Mouse (Mus musculus) adrenal gland, postnatal 14 days (tissue): Measurements from ENCODE around the gene Sowaha. TPM values are rescaled to one million over a fixed set of nuclear protein-coding genes. Genes with fewer than 3 reads are reported as not detected.

Experiments used
- DNase-seq: peaks from one replicate; pipeline ENCODE4 v3.0.0; 2021; ENCODE audit warnings: mixed read lengths
- long read RNA-seq, 2 experiments: library from polyadenylated mRNA; stranded (forward); transcript quantifications; one replicate each; pipeline ENCODE4 v2.0.0; 2021
- total RNA-seq: library from RNA; stranded (reverse); gene quantifications from 2 replicates; pipeline ENCODE4 v1.2.3, GENCODE M21; 2021

The Sowaha gene
- total RNA-seq = 0.68 and 1.1 TPM in 2 replicates
- long read RNA-seq, experiment 1, transcript Sowaha-201 (1 exons, 3,702 nt) = major isoform, 5 of 5 reads
- long read RNA-seq, experiment 1, partial matches to known transcripts = 0 of 5 reads
- long read RNA-seq, experiment 1, other reads (novel, unspliced or antisense) = 0 of 5 reads
- long read RNA-seq, experiment 2, partial matches to known transcripts = 0 of 4 reads
- long read RNA-seq, experiment 2, other reads (novel, unspliced or antisense) = 0 of 4 reads

DNA sequence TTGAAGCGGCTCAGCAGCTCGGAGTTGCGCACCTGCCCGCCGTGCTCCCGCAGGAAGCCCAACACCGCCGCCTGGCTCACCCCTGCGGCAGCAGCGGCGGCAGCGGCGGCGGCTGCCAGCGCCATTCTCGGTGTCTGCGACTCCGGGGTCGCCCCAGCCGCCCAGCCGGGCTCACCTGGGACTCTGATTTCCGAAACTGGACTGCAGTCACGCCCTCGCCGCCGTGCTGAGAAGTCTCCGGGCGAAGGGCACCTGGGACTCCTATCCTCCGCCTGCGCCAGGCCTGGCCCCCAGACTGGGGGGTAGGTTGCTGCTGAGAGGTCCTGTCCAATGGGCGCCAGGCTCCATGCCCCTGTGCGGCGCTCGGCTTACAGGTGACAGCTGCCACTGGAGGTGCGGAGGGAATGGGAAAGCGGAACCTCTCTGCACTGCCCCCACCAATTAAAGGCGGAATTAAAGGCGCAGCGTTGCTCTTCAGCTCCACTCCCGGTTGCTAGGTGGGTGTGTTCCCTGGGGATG lies at the start of gene Sowaha, which contains the start of gene Gm9945:
Gene Sowaha, minus strand, starts transcription at position 492 of the 519 bp plus-strand sequence.
Gene Gm9945, plus strand, starts transcription at position 384 of the 519 bp plus-strand sequence.
- DNase-seq = peak; percentile 40

DNA sequence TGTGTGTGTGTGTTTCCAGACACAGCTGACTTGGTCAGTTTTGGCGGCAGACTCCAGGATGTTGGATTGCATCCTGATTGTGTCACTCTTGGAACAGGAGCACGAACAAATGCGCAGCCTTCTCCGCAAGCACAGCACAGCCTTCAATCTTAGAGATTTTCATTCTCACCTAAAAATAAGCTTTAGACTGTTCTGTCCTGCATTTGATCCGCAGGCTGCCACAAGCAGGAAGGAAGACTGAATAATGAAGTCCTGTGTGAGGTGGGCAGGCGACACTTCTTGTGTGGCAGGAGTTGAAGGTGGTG lies 49.1 kb upstream of the Sowaha start:
- DNase-seq = peak; percentile 58

DNA sequence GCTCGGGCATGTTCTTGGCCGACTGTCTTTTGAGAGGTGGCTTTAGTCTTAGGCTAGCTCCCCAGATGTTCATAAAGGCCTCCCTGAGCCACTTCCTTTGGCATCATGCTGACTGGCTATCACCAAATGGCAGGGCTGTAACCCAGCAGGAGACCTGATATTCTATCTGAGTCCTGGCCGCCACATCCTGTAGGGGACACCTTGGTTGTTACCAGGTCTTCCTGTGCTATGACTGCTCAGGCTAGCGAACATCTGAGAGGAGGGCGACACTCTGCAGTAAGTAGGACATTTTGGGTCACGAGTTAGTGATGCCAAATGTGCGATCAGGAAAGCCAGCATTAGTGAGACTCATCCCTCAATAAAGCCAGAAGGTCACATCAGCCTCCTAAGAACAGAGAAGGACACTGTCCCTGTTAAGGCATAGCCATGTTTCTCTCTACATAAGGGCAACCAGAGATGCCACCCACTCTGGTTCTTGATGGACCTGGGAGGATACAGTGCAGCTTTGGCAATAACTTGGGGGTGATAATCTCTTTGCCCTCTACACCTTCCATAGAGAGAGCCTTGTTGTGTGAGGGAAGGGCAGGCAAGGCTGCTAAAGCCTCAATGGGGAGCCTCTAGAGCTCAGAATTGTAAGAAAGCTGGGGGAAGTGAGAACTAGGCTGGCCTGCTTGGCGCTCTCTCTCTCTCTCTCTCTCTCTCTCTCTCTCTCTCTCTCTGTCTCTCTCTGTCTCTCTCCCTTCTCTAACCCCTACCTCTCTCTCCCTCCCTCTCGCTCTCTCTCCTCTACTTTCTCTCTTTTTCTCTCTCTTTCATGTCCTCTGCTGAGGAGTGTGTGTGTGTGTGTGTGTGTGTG lies 48.6 kb upstream of the Sowaha start:
- no peak for DNase-seq

DNA sequence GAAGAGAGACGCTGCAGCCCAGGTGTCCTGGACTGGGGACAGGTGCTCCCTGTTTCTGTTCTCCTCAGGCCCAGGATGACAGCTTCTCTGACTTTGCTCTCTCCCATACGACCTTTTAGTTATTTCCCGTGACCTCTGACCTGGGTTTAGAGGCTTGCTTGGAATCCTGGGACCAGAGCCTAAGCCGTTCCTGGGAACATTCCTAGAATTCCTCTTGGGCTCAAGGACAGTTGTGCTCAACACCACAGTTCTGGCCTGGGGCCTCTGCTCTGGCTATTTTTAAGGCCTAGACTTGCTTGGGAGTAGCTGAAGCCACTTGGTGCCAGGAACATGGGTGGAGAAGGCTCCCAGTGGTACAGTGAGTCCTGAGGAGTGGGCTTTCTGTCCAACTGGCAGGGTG lies 45.4 kb upstream of the Sowaha start:
- DNase-seq = peak; percentile 42

DNA sequence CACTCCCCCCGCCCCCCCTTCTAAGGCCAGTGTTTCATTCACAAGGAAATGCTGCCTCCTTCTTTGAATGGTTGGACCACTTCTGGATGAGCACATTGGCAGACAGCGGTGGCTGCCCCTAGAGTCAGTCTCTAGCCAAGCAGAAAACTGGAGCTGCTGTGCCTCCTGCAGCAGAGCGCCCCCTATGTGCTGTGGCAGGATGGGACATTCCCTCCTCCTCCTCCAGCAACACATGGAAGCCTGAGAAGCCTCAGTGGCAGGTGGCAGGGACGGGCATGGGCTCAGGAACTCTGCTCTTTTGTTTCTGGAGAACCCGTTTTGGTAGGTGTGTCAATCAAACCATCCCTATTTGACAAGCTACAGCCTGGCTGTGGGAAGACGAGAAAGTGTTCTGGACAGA lies 44.8 kb upstream of the Sowaha start:
- peak; percentile 40 for DNase-seq

- no peak for DNase-seq
These were observed 43.7 kb upstream of the Sowaha start for GRCm38 (mm10) chr11:53523545-53524405.

- no peak for DNase-seq
These were observed 42.9 kb upstream of the Sowaha start for GRCm38 (mm10) chr11:53522930-53523329.

- no peak for DNase-seq
These were observed 42.3 kb upstream of the Sowaha start for GRCm38 (mm10) chr11:53522362-53522761.

- DNase-seq = no peak
These were observed 41.7 kb upstream of the Sowaha start for GRCm38 (mm10) chr11:53521821-53522131.

DNA sequence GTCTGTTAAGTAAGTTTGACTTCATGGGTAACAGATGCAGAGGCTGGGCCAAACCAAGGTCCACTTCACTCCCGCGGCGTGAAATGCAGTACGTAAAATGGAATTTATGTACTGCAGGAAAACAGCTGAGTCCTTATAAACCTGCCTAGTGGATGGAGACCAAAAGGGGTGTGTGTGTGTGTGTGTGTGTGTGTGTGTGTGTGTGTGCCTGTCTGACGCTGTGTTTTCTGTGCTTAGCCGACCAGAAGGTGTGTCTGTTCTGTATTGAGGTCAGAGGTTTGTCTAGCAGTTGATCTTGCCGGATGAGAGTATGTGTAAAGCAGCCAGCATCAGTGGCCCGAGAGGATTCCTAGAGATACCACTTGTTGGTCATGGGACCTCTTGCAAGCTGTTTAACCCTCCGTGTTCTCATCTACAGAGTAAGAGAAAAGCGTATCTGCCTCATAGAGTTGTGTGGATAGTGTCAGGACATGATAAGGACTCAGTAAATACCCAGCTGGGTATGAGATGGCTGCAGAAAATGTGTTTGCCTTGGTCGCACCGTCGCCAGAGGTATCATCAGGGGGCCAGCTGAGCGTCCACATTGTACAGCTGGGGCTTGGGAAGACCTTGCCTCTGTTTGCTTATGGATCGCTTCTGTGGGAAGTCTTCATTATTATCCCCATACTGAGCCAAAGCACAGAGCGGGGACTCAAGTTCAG lies 41.2 kb upstream of the Sowaha start:
- no peak for DNase-seq

DNA sequence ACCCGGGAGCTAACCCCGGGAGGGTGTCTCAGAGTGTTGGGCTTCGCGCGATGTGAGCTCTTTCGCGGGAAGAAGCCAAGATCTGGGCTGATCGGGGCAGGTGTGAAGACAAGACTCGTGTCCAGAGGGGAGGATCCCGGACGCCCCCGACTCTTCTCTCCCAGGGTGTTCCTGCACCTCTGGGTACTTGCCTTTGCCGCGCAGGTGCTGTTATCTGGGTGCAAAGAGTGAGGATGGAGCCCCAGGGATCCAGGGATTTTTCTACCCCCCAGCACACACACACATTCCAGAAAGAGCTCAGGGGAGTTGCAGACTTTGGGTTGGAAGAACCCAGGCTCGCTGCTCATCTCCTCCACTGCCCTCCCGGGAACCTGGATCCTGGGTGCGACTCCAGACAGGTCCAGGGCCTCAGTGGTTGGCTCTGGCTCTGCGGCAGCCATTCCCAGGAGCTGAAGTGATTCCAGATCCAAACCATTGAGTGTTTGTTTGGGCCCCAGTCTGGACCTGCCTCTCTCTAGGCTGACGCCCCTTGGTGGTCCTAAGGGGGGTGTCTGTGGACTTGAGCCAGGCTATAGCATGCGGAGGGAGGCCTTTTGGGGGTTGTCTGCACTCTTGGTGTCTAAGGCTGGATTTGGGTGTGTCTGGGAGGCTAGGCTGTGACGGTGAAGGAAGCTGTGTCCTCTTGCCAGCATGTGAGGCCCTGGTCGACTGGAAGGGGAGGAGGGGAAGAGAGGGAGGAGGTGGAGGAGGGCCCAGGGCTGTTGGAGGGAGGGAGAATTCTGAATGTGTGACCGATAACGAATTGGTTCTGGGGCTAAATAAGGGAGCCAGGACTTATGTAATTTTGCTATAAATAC lies 40.3 kb upstream of the Sowaha start:
- DNase-seq = peak; percentile 65

GRCm38 (mm10) chr11:53519207-53520121 lies 39.4 kb upstream of the Sowaha start, which contains the start of gene Sept8:
Sept8 (plus strand) TSS chr11:53519257.
- peak; percentile 78 for DNase-seq

GRCm38 (mm10) chr11:53518759-53519158 lies 38.7 kb upstream of the Sowaha start:
- no peak for DNase-seq

- DNase-seq = no peak
These were observed 36.9 kb upstream of the Sowaha start for GRCm38 (mm10) chr11:53516775-53517627.

- no peak for DNase-seq
These were observed 30.3 kb upstream of the Sowaha start for GRCm38 (mm10) chr11:53510351-53510750.

- DNase-seq = no peak
These were observed 28.5 kb upstream of the Sowaha start for GRCm38 (mm10) chr11:53508591-53508990.

DNA sequence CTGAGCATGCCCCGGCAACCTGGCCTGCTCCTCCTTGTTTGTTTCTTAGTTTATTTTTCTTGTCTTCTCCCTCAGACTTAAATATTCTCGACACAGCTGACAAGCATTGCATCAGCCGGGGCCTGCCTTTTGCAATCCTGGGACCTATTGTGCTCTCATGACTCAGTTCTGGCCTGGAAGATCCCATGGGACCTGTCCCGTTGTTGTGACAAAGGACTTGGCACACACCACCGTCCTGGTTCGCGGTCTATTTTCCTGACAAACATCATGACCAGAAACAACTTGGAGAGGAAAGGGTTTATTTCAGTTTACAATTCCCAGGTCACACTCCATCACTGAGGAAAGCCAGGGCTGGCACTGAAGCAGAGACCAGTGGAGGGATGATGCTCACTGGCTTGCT lies 28.1 kb upstream of the Sowaha start:
- peak; percentile 85 for DNase-seq

DNA sequence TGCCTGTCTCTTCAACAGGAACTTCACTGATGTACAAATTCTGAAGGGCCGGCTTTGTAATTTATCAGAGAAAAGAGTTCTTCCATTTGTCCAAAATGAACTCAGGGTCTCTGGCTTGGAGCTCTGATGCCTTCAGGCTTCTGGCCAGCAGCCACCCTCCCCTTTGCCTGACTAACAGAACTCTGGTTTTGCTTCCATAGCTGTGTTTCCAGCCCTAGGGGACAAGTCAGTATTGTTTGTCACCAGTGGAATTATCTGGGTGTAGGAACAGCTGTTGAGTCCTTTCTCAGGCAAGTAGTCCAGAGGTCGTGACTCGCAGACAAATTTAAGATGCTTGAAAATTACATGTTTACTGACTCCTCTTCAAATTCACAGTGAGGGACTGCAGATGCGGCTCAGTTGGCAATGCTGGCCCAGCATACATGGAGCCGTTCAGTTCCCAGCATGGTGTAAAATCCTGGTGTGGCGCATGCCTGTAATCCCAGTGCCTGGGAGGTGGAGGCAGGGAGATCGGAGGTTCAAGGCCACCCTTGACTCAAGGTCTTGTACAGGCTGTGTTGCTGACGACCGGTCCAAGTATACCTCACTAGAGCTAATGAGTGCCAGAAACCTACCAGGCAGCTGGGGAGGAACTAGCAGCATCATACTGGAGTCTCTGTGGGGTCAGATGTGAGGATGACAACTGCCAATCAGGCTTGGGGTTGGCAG lies 27.2 kb upstream of the Sowaha start:
- DNase-seq = no peak
